Mouse (Mus musculus): ENCODE measurements around the gene Frmd5. TPM values are rescaled to one million over a fixed set of nuclear protein-coding genes. Genes with fewer than 3 reads are reported as not detected.

The Frmd5 gene
- polyA plus RNA-seq, 2 experiments: 0.78 to 2.2 TPM

DNA sequence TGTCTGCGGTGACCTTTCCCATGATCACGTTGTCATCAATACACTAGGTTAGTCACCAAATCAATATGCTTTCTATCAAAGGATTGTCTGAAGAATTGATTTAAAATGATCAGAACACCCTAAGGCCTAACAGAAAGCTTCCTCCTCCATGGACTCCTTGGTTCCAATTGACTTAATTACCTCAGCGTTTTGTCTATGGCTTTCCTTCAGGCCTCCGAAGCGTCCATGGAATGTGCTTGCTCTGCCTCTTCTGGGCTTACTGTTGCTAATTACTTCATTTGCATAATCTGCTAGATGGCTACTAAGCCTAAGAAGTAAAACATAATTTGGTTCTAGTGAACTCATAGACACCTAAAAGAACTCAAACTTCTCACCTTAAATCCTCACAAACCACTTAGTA lies 42.0 kb downstream of the Frmd5 start:
- H3K4me1 ChIP-seq (ENCODE audit: control insufficient read depth, insufficient read depth, low read length): no peaks in the 10 kb centered on the region
- H3K4me3 ChIP-seq (replicated peaks; ENCODE audit: low read length): no peak overlapping the region
- WGBS: 84% methylated on average over 5 of the region's 5 CpGs
- no peak overlapping the region for H3K9ac ChIP-seq (ENCODE audit: low read depth, low read length, severe bottlenecking)
- no peak overlapping the region for H3K27ac ChIP-seq (replicated peaks; ENCODE audit: low read depth, low read length)
- no peaks in the 10 kb centered on the region for H3K27me3 ChIP-seq (ENCODE audit: control insufficient read depth, insufficient read depth, low read length)
- no peaks in the 10 kb centered on the region for H3K36me3 ChIP-seq (ENCODE audit: control insufficient read depth, insufficient read depth, low read length)
- H3K4me2 ChIP-seq (replicated peaks; ENCODE audit: low read depth, low read length, severe bottlenecking): no peak overlapping the region
- no peak for TF ChIP-seq POLR2A (IDR thresholded peaks at IDR 0.05; ENCODE audit: borderline replicate concordance, extremely low read depth, insufficient read depth, insufficient read length)
- ATAC-seq (ENCODE audit: low FRiP score, low read depth) (no peak), DNase-seq (ENCODE audit: low spot score) (no peak)
- H3K9me3 ChIP-seq (ENCODE audit: control insufficient read depth, low read length): no peaks in the 10 kb centered on the region

- no peak overlapping the region for H3K4me3 ChIP-seq (replicated peaks; ENCODE audit: low read length)
Measured at GRCm38 (mm10) chr2:121761861-121762260, 45.0 kb downstream of the Frmd5 start.

DNA sequence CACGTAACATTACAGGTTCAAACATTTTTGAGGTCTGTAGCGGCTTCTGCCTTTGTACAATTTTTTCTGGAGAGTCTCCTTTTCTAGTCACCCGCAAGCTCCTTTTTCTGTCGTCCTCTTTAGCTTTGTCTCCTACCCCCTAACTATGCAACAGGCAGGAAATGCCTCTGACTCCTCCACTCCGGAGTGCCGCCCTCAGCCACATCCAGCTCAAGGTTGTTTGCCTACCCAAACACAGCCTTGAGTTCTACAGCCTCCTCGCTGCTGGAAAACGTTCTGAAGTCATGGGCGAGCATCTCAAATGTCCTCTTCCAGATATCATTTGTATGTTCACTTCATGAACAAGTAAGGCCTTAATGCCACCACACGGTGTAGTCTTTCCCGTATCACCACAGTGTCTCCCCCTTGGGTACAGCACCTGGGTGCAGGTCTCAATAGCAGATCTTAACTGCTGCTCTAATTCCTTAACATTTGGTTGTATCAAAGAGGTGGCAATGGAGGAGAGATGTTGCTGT lies 45.5 kb downstream of the Frmd5 start:
- 87% methylated on average over 11 of the region's 11 CpGs for WGBS
- Histone ChIP-seq H3K27ac (replicated peaks; ENCODE audit: low read depth, low read length) (no peak overlapping the region), H3K4me1 (ENCODE audit: control insufficient read depth, insufficient read depth, low read length) (no peaks in the 10 kb centered on the region), H3K9ac (ENCODE audit: low read depth, low read length, severe bottlenecking) (no peak overlapping the region), H3K36me3 (ENCODE audit: control insufficient read depth, insufficient read depth, low read length) (no peaks in the 10 kb centered on the region), H3K27me3 (ENCODE audit: control insufficient read depth, insufficient read depth, low read length) (no peaks in the 10 kb centered on the region), H3K4me3 (replicated peaks; ENCODE audit: low read length) (no peak overlapping the region), H3K4me2 (replicated peaks; ENCODE audit: low read depth, low read length, severe bottlenecking) (no peak overlapping the region), H3K9me3 (ENCODE audit: control insufficient read depth, low read length) (no peaks in the 10 kb centered on the region)
- DNase-seq (ENCODE audit: low spot score) (no peak), ATAC-seq (ENCODE audit: low FRiP score, low read depth) (no peak)
- TF ChIP-seq POLR2A (IDR thresholded peaks at IDR 0.05; ENCODE audit: borderline replicate concordance, extremely low read depth, insufficient read depth, insufficient read length): no peak

More at GRCm38 (mm10) chr2:121761861-121762260, 45.0 kb downstream of the Frmd5 start:
- H3K9me3 ChIP-seq (ENCODE audit: control insufficient read depth, low read length): no peaks in the 10 kb centered on the region
- H3K27ac ChIP-seq (replicated peaks; ENCODE audit: low read depth, low read length): no peak overlapping the region
- no peak for DNase-seq (ENCODE audit: low spot score)
- no peaks in the 10 kb centered on the region for H3K36me3 ChIP-seq (ENCODE audit: control insufficient read depth, insufficient read depth, low read length)
- ATAC-seq (ENCODE audit: low FRiP score, low read depth): no peak
- H3K9ac ChIP-seq (ENCODE audit: low read depth, low read length, severe bottlenecking): no peak overlapping the region
- H3K27me3 ChIP-seq (ENCODE audit: control insufficient read depth, insufficient read depth, low read length): no peaks in the 10 kb centered on the region
- 90% methylated on average over 5 of the region's 5 CpGs for WGBS
- H3K4me1 ChIP-seq (ENCODE audit: control insufficient read depth, insufficient read depth, low read length): no peaks in the 10 kb centered on the region
- H3K4me2 ChIP-seq (replicated peaks; ENCODE audit: low read depth, low read length, severe bottlenecking): no peak overlapping the region
- TF ChIP-seq POLR2A (IDR thresholded peaks at IDR 0.05; ENCODE audit: borderline replicate concordance, extremely low read depth, insufficient read depth, insufficient read length): no peak

DNA sequence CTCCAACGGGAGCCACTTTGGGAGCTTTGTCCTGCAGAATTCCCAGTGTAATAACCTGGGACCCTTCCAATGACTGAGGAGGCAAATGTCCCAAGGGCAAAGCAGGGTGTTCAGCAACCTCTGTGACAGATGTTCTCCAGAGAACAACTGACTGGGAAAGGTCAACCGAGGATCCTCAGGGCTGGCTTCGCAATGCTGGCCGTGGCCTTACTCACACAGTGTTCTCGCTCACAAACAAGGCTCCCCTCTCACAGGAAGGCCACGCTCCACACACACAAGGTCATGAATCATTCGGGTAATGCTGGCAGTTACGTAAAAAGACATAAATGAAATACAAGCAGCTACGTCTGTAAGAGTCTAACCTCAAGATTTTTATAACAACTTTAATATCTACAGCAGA lies 46.2 kb downstream of the Frmd5 start:
- H3K9ac ChIP-seq (ENCODE audit: low read depth, low read length, severe bottlenecking): no peak overlapping the region
- no peaks in the 10 kb centered on the region for H3K4me1 ChIP-seq (ENCODE audit: control insufficient read depth, insufficient read depth, low read length)
- no peak overlapping the region for H3K4me3 ChIP-seq (replicated peaks; ENCODE audit: low read length)
- DNase-seq (ENCODE audit: low spot score): no peak
- H3K27ac ChIP-seq (replicated peaks; ENCODE audit: low read depth, low read length): no peak overlapping the region
- H3K9me3 ChIP-seq (ENCODE audit: control insufficient read depth, low read length): no peaks in the 10 kb centered on the region
- H3K4me2 ChIP-seq (replicated peaks; ENCODE audit: low read depth, low read length, severe bottlenecking): no peak overlapping the region
- ATAC-seq (ENCODE audit: low FRiP score, low read depth): no peak
- no peaks in the 10 kb centered on the region for H3K27me3 ChIP-seq (ENCODE audit: control insufficient read depth, insufficient read depth, low read length)
- WGBS: 84% methylated on average over 9 of the region's 9 CpGs
- TF ChIP-seq POLR2A (IDR thresholded peaks at IDR 0.05; ENCODE audit: borderline replicate concordance, extremely low read depth, insufficient read depth, insufficient read length): no peak
- H3K36me3 ChIP-seq (ENCODE audit: control insufficient read depth, insufficient read depth, low read length): no peaks in the 10 kb centered on the region

- H3K4me1 ChIP-seq (ENCODE audit: control insufficient read depth, insufficient read depth, low read length): no peaks in the 10 kb centered on the region
- H3K4me3 ChIP-seq (replicated peaks; ENCODE audit: low read length): no peak overlapping the region
- H3K9ac ChIP-seq (ENCODE audit: low read depth, low read length, severe bottlenecking): no peak overlapping the region
- no peak overlapping the region for H3K4me2 ChIP-seq (replicated peaks; ENCODE audit: low read depth, low read length, severe bottlenecking)
- H3K9me3 ChIP-seq (ENCODE audit: control insufficient read depth, low read length): no peaks in the 10 kb centered on the region
- no peaks in the 10 kb centered on the region for H3K27me3 ChIP-seq (ENCODE audit: control insufficient read depth, insufficient read depth, low read length)
- H3K36me3 ChIP-seq (ENCODE audit: control insufficient read depth, insufficient read depth, low read length): no peaks in the 10 kb centered on the region
- ATAC-seq (ENCODE audit: low FRiP score, low read depth) (no peak), DNase-seq (ENCODE audit: low spot score) (no peak)
- no peak overlapping the region for H3K27ac ChIP-seq (replicated peaks; ENCODE audit: low read depth, low read length)
- WGBS: 87% methylated on average over 8 of the region's 8 CpGs
- TF ChIP-seq POLR2A (IDR thresholded peaks at IDR 0.05; ENCODE audit: borderline replicate concordance, extremely low read depth, insufficient read depth, insufficient read length): no peak
Measured at GRCm38 (mm10) chr2:121758258-121758657, 48.6 kb downstream of the Frmd5 start.

- no peak overlapping the region for H3K27ac ChIP-seq (replicated peaks; ENCODE audit: low read depth, low read length)
- 94% methylated on average over 1 of the region's 1 CpGs for WGBS
- no peak overlapping the region for H3K4me2 ChIP-seq (replicated peaks; ENCODE audit: low read depth, low read length, severe bottlenecking)
- no peak overlapping the region for H3K9ac ChIP-seq (ENCODE audit: low read depth, low read length, severe bottlenecking)
- H3K27me3 ChIP-seq (ENCODE audit: control insufficient read depth, insufficient read depth, low read length): no peaks in the 10 kb centered on the region
- DNase-seq (ENCODE audit: low spot score): no peak
- H3K9me3 ChIP-seq (ENCODE audit: control insufficient read depth, low read length): no peaks in the 10 kb centered on the region
- TF ChIP-seq POLR2A (IDR thresholded peaks at IDR 0.05; ENCODE audit: borderline replicate concordance, extremely low read depth, insufficient read depth, insufficient read length): no peak
- H3K4me3 ChIP-seq (replicated peaks; ENCODE audit: low read length): no peak overlapping the region
- H3K4me1 ChIP-seq (ENCODE audit: control insufficient read depth, insufficient read depth, low read length): no peaks in the 10 kb centered on the region
- no peak for ATAC-seq (ENCODE audit: low FRiP score, low read depth)
- no peaks in the 10 kb centered on the region for H3K36me3 ChIP-seq (ENCODE audit: control insufficient read depth, insufficient read depth, low read length)
Measured at GRCm38 (mm10) chr2:121756336-121756735, 50.6 kb downstream of the Frmd5 start.

All from limb, embryonic 14.5 days (tissue).